Mouse (Mus musculus): Measurements from ENCODE around the gene Eif1.
A peak's percentile ranks its signal among the peaks of the same experiment; 100 is the strongest.
"Not testable (repeated sequence)": the region's sequence is repeated elsewhere in the genome, so short reads cannot be mapped to it uniquely, and the experiment has no call there.

The Eif1 gene

GRCm38 (mm10) chr11:100313424-100313823 lies 6.3 kb upstream of the Eif1 start:
- no peak for DNase-seq

GRCm38 (mm10) chr11:100315439-100315838 lies 4.2 kb upstream of the Eif1 start:
- DNase-seq, result no peak

- no peak for DNase-seq
Measured at GRCm38 (mm10) chr11:100317826-100318380, 1.8 kb upstream of the Eif1 start.

- DNase-seq, result peak in 1 of 2 experiments; percentile 33
Measured at GRCm38 (mm10) chr11:100318529-100319451, 895 bp upstream of the Eif1 start.

GRCm38 (mm10) chr11:100320172-100320630 lies 516 bp downstream of the Eif1 start:
- peak; percentile 92 to 95 for DNase-seq

- peak in 1 of 2 experiments; percentile 23 for DNase-seq
Measured at GRCm38 (mm10) chr11:100320701-100321410, 1.2 kb downstream of the Eif1 start.

- DNase-seq, result not testable (repeated sequence)
Measured at GRCm38 (mm10) chr11:100321479-100322305, 2.0 kb downstream of the Eif1 start.

- no peak for DNase-seq
Measured at GRCm38 (mm10) chr11:100322591-100323258, 3.0 kb downstream of the Eif1 start.

- DNase-seq, result peak; percentile 50 to 66
Measured at GRCm38 (mm10) chr11:100323578-100323977, 3.9 kb downstream of the Eif1 start.

- no peak for DNase-seq
Measured at GRCm38 (mm10) chr11:100325062-100325629, 5.5 kb downstream of the Eif1 start.

GRCm38 (mm10) chr11:100327316-100327715 lies 7.6 kb downstream of the Eif1 start:
- DNase-seq, result no peak

- no peak for DNase-seq
Measured at GRCm38 (mm10) chr11:100327761-100328160, 8.1 kb downstream of the Eif1 start.

GRCm38 (mm10) chr11:100330235-100330634 lies 10.6 kb downstream of the Eif1 start:
- no peak for DNase-seq

GRCm38 (mm10) chr11:100330816-100331375 lies 11.2 kb downstream of the Eif1 start:
- not testable (repeated sequence) for DNase-seq

- no peak for DNase-seq
Measured at GRCm38 (mm10) chr11:100332766-100333515, 13.3 kb downstream of the Eif1 start.

GRCm38 (mm10) chr11:100333944-100334457 lies 14.3 kb downstream of the Eif1 start, which contains the start of gene Gast:
TSS of gene Gast (plus strand) at chr11:100334407.
- no peak for DNase-seq

GRCm38 (mm10) chr11:100335731-100336130 lies 16.0 kb downstream of the Eif1 start:
- DNase-seq, result no peak

GRCm38 (mm10) chr11:100344269-100344668 lies 24.6 kb downstream of the Eif1 start:
- DNase-seq, result no peak

GRCm38 (mm10) chr11:100352076-100352857 lies 32.6 kb downstream of the Eif1 start:
- peak in 1 of 2 experiments; percentile 59 for DNase-seq

Measured in cerebellum, adult 18-20 months (tissue).